8 mouse cellular contexts compared by ENCODE assay signal in genomic region chr4:32906627-32907026, GRCm38 (mm10). TPM values are rescaled to one million over a fixed set of nuclear protein-coding genes. Genes with fewer than 3 reads are reported as not detected.
DNase-seq lines count a peak whose midpoint lies in the region; ATAC-seq and TF ChIP-seq lines count a peak whose summit lies in the region.
"Had no signal": no experiment of that assay in that cellular context is flagged by ENCODE, and none has a peak within 500 bp of the region (broad histone marks: within the 10 kb centered on the region; RNA-seq: fewer than 3 reads in every experiment).

No protein-coding gene starts in this region.

- H3K4me2 ChIP-seq in heart, embryonic 13.5 days = peak overlapping the region; percentile 40
- H3K4me2 ChIP-seq: embryonic facial prominence, embryonic 12.5 days had no signal

- H3K9me3 ChIP-seq in heart, embryonic 13.5 days = no peaks in the 10 kb centered on the region
- H3K9me3 ChIP-seq: embryonic facial prominence, embryonic 12.5 days had no signal

- TF ChIP-seq CTCF in C2C12 (IDR thresholded peaks at IDR 0.05; ENCODE audit: control insufficient read depth, insufficient read depth, insufficient read length) = no peak

- peak; percentile 92 for DNase-seq in 416B (ENCODE audit: low read depth)
- peak; percentile 36 for DNase-seq in fat pad, adult 2 months (ENCODE audit: extremely low read depth, low read depth, low spot score)
- peak; percentile 57 to 71 for DNase-seq in layer of hippocampus, adult 8-10 months (ENCODE audit: low spot score in 2 of 2)
- peak; percentile 13 to 55 for DNase-seq in natural killer cell, adult 2 months (ENCODE audit: low spot score in 2 of 2)
- DNase-seq in urinary bladder, postnatal 36 days (ENCODE audit: low spot score in 2 of 2) = no peak

- H3K4me3 ChIP-seq in C2C12 (ENCODE audit: insufficient read depth, poor library complexity, severe bottlenecking) = no peak overlapping the region
- no peak overlapping the region for H3K4me3 ChIP-seq in heart, embryonic 13.5 days
- H3K4me3 ChIP-seq: embryonic facial prominence, embryonic 12.5 days had no signal

- WGBS in heart, embryonic 13.5 days = 15% methylated on average over 6 of the region's 6 CpGs

- ATAC-seq in heart, embryonic 13.5 days (ENCODE audit: extremely low read depth, insufficient number of reproducible peaks, low FRiP score, low TSS enrichment) = peak; percentile 55; the same call in 1 of the 2 replicates

- H3ac ChIP-seq in C2C12 (ENCODE audit: control insufficient read depth, insufficient read length, low read depth) = no peak overlapping the region

- no peaks in the 10 kb centered on the region for H3K36me3 ChIP-seq in C2C12 (ENCODE audit: control insufficient read depth, insufficient read depth)
- no peaks in the 10 kb centered on the region for H3K36me3 ChIP-seq in heart, embryonic 13.5 days
- H3K36me3 ChIP-seq: embryonic facial prominence, embryonic 12.5 days had no signal

- no peaks in the 10 kb centered on the region for H3K79me2 ChIP-seq in C2C12 (ENCODE audit: control insufficient read depth, insufficient read depth)

- no peaks in the 10 kb centered on the region for H3K79me3 ChIP-seq in C2C12 (ENCODE audit: low read depth)

- no peak overlapping the region for H3K9ac ChIP-seq in heart, embryonic 13.5 days
- H3K9ac ChIP-seq: embryonic facial prominence, embryonic 12.5 days had no signal

- peaks cover 56% of the 10 kb centered on the region for H3K4me1 ChIP-seq in heart, embryonic 13.5 days
- H3K4me1 ChIP-seq: embryonic facial prominence, embryonic 12.5 days had no signal

- peak overlapping the region; percentile 75 for H3K27ac ChIP-seq in heart, embryonic 13.5 days (replicated peaks)
- H3K27ac ChIP-seq: embryonic facial prominence, embryonic 12.5 days had no signal

- no peaks in the 10 kb centered on the region for H3K27me3 ChIP-seq in C2C12 (ENCODE audit: control insufficient read depth, insufficient read depth, insufficient read length)
- H3K27me3 ChIP-seq in heart, embryonic 13.5 days (replicated peaks) = no peaks in the 10 kb centered on the region
- H3K27me3 ChIP-seq: embryonic facial prominence, embryonic 12.5 days had no signal

TF ChIP-seq in C2C12, 6 proteins besides CTCF, POLR2A, EP300 and RAD21:
- peak; percentile 74 for TF ChIP-seq FOSL1 (IDR thresholded peaks at IDR 0.05; ENCODE audit: insufficient read depth, low read length, poor library complexity, severe bottlenecking)
- TF ChIP-seq USF1 (IDR thresholded peaks at IDR 0.05; ENCODE audit: low read depth) = peak; percentile 10
- TF ChIP-seq MYOD1 (IDR thresholded peaks at IDR 0.05; ENCODE audit: control insufficient read depth, insufficient read length, low read depth) = peak; percentile 96
- no peak for TF ChIP-seq MYOG (IDR thresholded peaks at IDR 0.05; ENCODE audit: control insufficient read depth, extremely low read depth, insufficient read length)
- peak; percentile 31 for TF ChIP-seq MAX (IDR thresholded peaks at IDR 0.05)
- TF ChIP-seq CEBPB (IDR thresholded peaks at IDR 0.05; ENCODE audit: low read depth) = no peak

RNA-seq across cellular contexts. Expression of gene Ankrd6, which starts 44.0 kb away (rescaled TPM):
- 0.63 TPM for polyA plus RNA-seq in C2C12 (2012; fragmentation: generic; extraction: Trizol)
- polyA plus RNA-seq in heart, embryonic 13.5 days (2015; fragmentation: Nextera tagmentation; extraction: Ambion mirVana) = 4.2 and 5.0 TPM in 2 replicates
- 10 to 100 TPM; 33.9 to 41.8 (median 34.3) TPM for total RNA-seq in layer of hippocampus, adult 8-10 months (2022)

Comparison
In these comparisons a context has a peak if more than half of its experiments do, and no peak if none do; other contexts are left out.
1. DNase-seq: peak in 416B (single experiment), fat pad, adult 2 months (single experiment), layer of hippocampus, adult 8-10 months (2 of 2) and natural killer cell, adult 2 months (2 of 2); none in urinary bladder, postnatal 36 days (0 of 2).